Mouse (Mus musculus) small intestine, adult 2 months (tissue): ENCODE measurements around the gene Gm10681. TPM values are rescaled to one million over a fixed set of nuclear protein-coding genes. Genes with fewer than 3 reads are reported as not detected.
"Not testable (repeated sequence)": the region's sequence is repeated elsewhere in the genome, so short reads cannot be mapped to it uniquely, and the experiment has no call there.

ENCODE experiments used
- H3K27ac ChIP-seq: fragments of 200-500 bp; 2 replicates; pipeline ENCODE4 v1.5.1; 2012; ENCODE audit warnings: low read depth, low read length, control low read depth, inconsistent platforms; ENCODE audit not compliant: insufficient read depth
- H3K27me3 ChIP-seq: fragments of 200-500 bp; 2 replicates; pipeline ENCODE4 v1.6.1; 2012; ENCODE audit warnings: mild to moderate bottlenecking, moderate library complexity, low read length, inconsistent platforms; ENCODE audit not compliant: control insufficient read depth, insufficient read depth
- H3K36me3 ChIP-seq: fragments of 200-500 bp; 2 replicates; pipeline ENCODE4 v1.6.1; 2012; ENCODE audit warnings: mild to moderate bottlenecking, low read length, control low read depth, inconsistent platforms; ENCODE audit not compliant: control insufficient read depth, insufficient read depth
- H3K4me1 ChIP-seq: fragments of 200-500 bp; 2 replicates; pipeline ENCODE4 v1.6.1; 2012; ENCODE audit warnings: low read length, inconsistent platforms, mixed read lengths; ENCODE audit not compliant: control insufficient read depth, insufficient read depth, insufficient read length
- H3K4me3 ChIP-seq: fragments of 200-500 bp; 2 replicates; pipeline ENCODE4 v1.5.1; 2012; ENCODE audit warnings: low read depth, mild to moderate bottlenecking, control low read depth, inconsistent platforms, low read length, moderate library complexity
- CTCF ChIP-seq: fragments of 200-500 bp; IDR thresholded peaks from 2 replicates; pipeline ENCODE4 v1.5.1; 2012; ENCODE audit warnings: low read depth, mild to moderate bottlenecking, control low read depth, inconsistent platforms, low read length, moderate library complexity, mixed read lengths; ENCODE audit not compliant: insufficient replicate concordance, insufficient read length; ENCODE audit errors: extremely low read depth
- POLR2A ChIP-seq: fragments of 200-500 bp; IDR thresholded peaks from 2 replicates; pipeline ENCODE4 v1.6.1; 2012; ENCODE audit warnings: low read depth, mild to moderate bottlenecking, control low read depth, inconsistent platforms, low read length, moderate library complexity
- WGBS: fragments of 180-500 bp; shearing (Covaris S2); methylation state at CpG from one replicate; pipeline ENCODE4 v1.1.7; 2018; 5-methylcytosine and 5-hydroxymethylcytosine counted together
- polyA plus RNA-seq: library from polyadenylated mRNA; depleted of rRNA; stranded (reverse); fragments of >200 nt; gene quantifications from 2 replicates; pipeline ENCODE4 v1.2.3, GENCODE M21; 2012; rRNA removed

Gm10681 gene
- not detected in 2 replicates for polyA plus RNA-seq

DNA sequence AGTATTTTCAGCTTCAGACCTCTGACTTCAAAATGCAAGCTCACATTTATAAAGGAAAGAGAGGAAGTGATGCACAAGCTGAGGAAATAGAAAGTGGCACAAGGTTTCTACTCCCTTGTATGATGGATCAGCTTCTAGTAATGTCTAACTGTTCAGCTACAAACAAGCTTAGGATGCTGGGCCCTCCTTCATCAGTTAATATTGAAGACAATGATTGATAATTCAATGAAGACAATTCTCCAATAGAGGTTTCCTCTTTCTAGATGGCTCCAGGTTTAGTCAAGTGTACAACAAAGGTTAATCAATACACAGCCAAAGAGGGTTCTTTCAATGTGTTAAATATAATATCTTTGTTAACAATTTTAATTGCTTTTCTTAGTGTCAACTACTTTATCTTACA is at the start of gene Gm10681:
Gene Gm10681, minus strand, starts transcription at position 101 of the 400 bp plus-strand sequence.
- TF ChIP-seq CTCF (no peak), POLR2A (no peak)
- Histone ChIP-seq H3K4me3 (no peak within 1 kb of the TSS), H3K4me1 (no peaks in the 10 kb centered on the region), H3K36me3 (no peaks in the 10 kb centered on the region), H3K27ac (no peak within 1 kb of the TSS), H3K27me3 (no peaks in the 10 kb centered on the region)

GRCm38 (mm10) chr3:98635145-98635544 is 46.5 kb upstream of the Gm10681 start:
- WGBS, result 25% methylated on average over 1 of the region's 1 CpGs

GRCm38 (mm10) chr3:98630152-98630551 is 41.5 kb upstream of the Gm10681 start, which contains the start of gene Hsd3b5:
TSS of gene Hsd3b5 (minus strand) at chr3:98630252.
- no peaks in the 10 kb centered on the region for H3K36me3 ChIP-seq
- no peaks in the 10 kb centered on the region for H3K4me1 ChIP-seq
- no peaks in the 10 kb centered on the region for H3K27me3 ChIP-seq
- H3K27ac ChIP-seq, result no peak within 1 kb of the TSS
- no peak within 1 kb of the TSS for H3K4me3 ChIP-seq
- TF ChIP-seq POLR2A (no peak), CTCF (no peak)

More at GRCm38 (mm10) chr3:98635145-98635544, 46.5 kb upstream of the Gm10681 start:
- H3K4me1 ChIP-seq, result no peaks in the 10 kb centered on the region
- TF ChIP-seq CTCF (no peak), POLR2A (no peak)
- no peaks in the 10 kb centered on the region for H3K36me3 ChIP-seq
- no peaks in the 10 kb centered on the region for H3K27me3 ChIP-seq
- H3K4me3 ChIP-seq, result no peak overlapping the region
- no peak overlapping the region for H3K27ac ChIP-seq

GRCm38 (mm10) chr3:98629633-98630032 is 41.0 kb upstream of the Gm10681 start:
- no peak overlapping the region for H3K4me3 ChIP-seq
- WGBS, result 79% methylated on average over 3 of the region's 3 CpGs
- no peaks in the 10 kb centered on the region for H3K27me3 ChIP-seq
- no peaks in the 10 kb centered on the region for H3K4me1 ChIP-seq
- no peaks in the 10 kb centered on the region for H3K36me3 ChIP-seq
- no peak overlapping the region for H3K27ac ChIP-seq
- TF ChIP-seq CTCF (no peak), POLR2A (no peak)

DNA sequence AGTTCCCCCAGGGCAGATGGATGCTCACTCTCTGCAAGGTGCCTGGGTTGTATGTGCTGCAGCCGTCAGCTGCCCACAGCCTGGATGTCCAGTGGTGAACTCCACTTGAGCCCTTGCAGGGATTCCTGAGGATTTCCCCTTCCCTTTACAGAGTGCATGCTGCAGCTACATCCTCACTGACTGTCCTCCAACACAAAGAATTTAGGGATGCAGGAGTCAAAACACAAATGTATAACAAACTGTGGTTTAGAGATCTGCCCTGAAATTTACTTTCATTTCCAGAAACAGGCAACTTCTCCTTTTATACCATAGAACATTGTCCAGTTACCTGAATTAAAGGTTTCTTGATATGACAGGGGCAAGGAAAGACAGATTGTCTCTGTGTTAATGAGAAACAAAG is 28.2 kb upstream of the Gm10681 start:
- not testable (repeated sequence) for H3K36me3 ChIP-seq, H3K27me3 ChIP-seq, H3K4me1 ChIP-seq, H3K27ac ChIP-seq, H3K4me3 ChIP-seq
- 94% methylated on average over 1 of the region's 1 CpGs for WGBS

DNA sequence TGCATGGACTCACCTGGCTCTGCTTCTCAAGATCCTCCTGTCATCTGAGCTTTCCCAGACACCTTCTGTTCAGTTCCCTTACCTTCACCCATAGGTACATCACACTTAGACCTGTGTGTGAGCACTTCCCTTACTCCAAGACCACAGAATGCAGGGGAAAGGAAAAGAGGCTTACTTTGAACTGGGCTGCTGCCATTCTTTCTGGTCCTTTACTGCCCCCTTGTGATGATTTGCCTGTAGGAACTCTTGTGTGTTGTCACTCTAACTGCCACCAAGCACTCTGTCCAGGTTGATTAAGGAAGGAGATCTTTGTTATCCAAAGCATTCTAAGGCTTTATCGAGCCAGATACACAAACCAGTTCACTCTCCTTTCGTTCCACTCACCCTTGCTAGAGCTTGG is 27.6 kb upstream of the Gm10681 start:
- H3K4me1 ChIP-seq, H3K4me3 ChIP-seq, H3K27me3 ChIP-seq, H3K27ac ChIP-seq, H3K36me3 ChIP-seq: not testable (repeated sequence)
- WGBS, result 46% methylated on average over 2 of the region's 2 CpGs

GRCm38 (mm10) chr3:98614406-98614927 is 25.9 kb upstream of the Gm10681 start:
- H3K27me3 ChIP-seq, H3K27ac ChIP-seq, H3K36me3 ChIP-seq, H3K4me3 ChIP-seq, H3K4me1 ChIP-seq: not testable (repeated sequence)
- WGBS, result 67% methylated on average over 2 of the region's 2 CpGs

- no peak for TF ChIP-seq POLR2A
- TF ChIP-seq CTCF, result no peak
- Histone ChIP-seq H3K27ac (no peak overlapping the region), H3K4me3 (no peak overlapping the region)
These were observed 25.4 kb upstream of the Gm10681 start for GRCm38 (mm10) chr3:98613963-98614362.

DNA sequence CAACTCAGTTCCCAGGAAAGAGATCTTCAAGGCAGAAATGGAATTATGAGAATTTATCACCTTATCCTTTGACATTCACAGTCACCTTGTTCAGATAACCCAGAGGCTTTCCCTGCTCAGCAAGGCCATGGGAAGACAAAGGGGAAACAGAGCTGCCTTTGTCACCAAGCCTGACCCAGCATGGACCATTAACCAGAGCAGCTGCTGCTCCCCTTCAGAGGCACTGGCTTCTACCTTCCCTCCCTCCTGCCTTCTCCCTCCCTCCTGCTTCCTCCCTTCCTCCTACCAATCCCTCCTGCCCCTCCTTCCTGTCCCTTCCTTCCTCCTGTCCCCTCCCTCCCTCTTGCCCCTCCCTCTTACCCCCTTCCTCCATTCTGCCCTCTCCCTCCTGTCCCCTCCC is 24.9 kb upstream of the Gm10681 start:
- not testable (repeated sequence) for H3K36me3 ChIP-seq, H3K4me1 ChIP-seq, H3K27me3 ChIP-seq, H3K27ac ChIP-seq, H3K4me3 ChIP-seq

More at GRCm38 (mm10) chr3:98613963-98614362, 25.4 kb upstream of the Gm10681 start:
- Histone ChIP-seq H3K36me3 (no peaks in the 10 kb centered on the region), H3K27me3 (no peaks in the 10 kb centered on the region), H3K4me1 (no peaks in the 10 kb centered on the region)
